Mouse (Mus musculus) ES-E14 (cell line): ENCODE results near the gene Smad1. TPM values are rescaled to one million over a fixed set of nuclear protein-coding genes. Genes with fewer than 3 reads are reported as not detected.

Source experiments
- DNase-seq: peaks from one replicate; pipeline ENCODE4 v3.0.0-alpha.2; 2013; ENCODE audit warnings: low read depth, low spot score
- H3K27ac ChIP-seq: 2 replicates; pipeline ENCODE4 v1.5.1; 2012; ENCODE audit warnings: low read depth, mild to moderate bottlenecking, low read length, moderate library complexity, mixed read lengths; ENCODE audit not compliant: poor library complexity, insufficient read depth, severe bottlenecking
- H3K36me3 ChIP-seq: 2 replicates; pipeline ENCODE4 v1.6.1; 2012; ENCODE audit warnings: mild to moderate bottlenecking, low read length, moderate library complexity, mixed read lengths; ENCODE audit not compliant: control insufficient read depth, poor library complexity, insufficient read depth, severe bottlenecking
- H3K4me1 ChIP-seq, 2 experiments: fragments of 150-350 bp in 1 of 2; sonication (generic) in 1 of 2; 2 replicates each; pipeline ENCODE4 v1.6.1; 2012; ENCODE audit warnings: low read length in 2 of 2, mild to moderate bottlenecking in 1 of 2, mixed read lengths in 1 of 2; ENCODE audit not compliant: control insufficient read depth in 2 of 2, insufficient read depth in 2 of 2, poor library complexity in 1 of 2
- H3K4me3 ChIP-seq, 2 experiments: fragments of 150-350 bp in 1 of 2; sonication (generic) in 1 of 2; 2 replicates each; pipeline ENCODE4 v1.5.1; 2012; ENCODE audit warnings: low read length in 2 of 2, low read depth in 1 of 2, mild to moderate bottlenecking in 1 of 2, mixed read lengths in 1 of 2; ENCODE audit not compliant: insufficient read depth in 1 of 2, poor library complexity in 1 of 2, severe bottlenecking in 1 of 2
- H3K9ac ChIP-seq: 2 replicates; pipeline ENCODE4 v1.6.1; 2012; ENCODE audit warnings: low read depth, mild to moderate bottlenecking, low read length, mixed read lengths; ENCODE audit not compliant: poor library complexity, insufficient read depth, severe bottlenecking
- H3K9me3 ChIP-seq: fragments of 150-350 bp; sonication (generic); 2 replicates; pipeline ENCODE4 v1.6.1; 2012; ENCODE audit warnings: low read depth, mild to moderate bottlenecking, low read length; ENCODE audit not compliant: control insufficient read depth, insufficient read depth
- CHD2 ChIP-seq: IDR thresholded peaks from 2 replicates; pipeline ENCODE4 v1.6.1; 2014; ENCODE audit warnings: mild to moderate bottlenecking, low read depth, low read length, inconsistent platforms
- HCFC1 ChIP-seq: IDR thresholded peaks from 2 replicates; pipeline ENCODE4 v1.6.1; 2012; ENCODE audit warnings: low read length, inconsistent platforms, borderline replicate concordance; ENCODE audit not compliant: insufficient read depth
- MAFK ChIP-seq: IDR thresholded peaks from 2 replicates; pipeline ENCODE4 v1.6.1; 2014; ENCODE audit warnings: mild to moderate bottlenecking, low read depth, low read length, inconsistent platforms; ENCODE audit not compliant: insufficient read depth
- ZC3H11A ChIP-seq: IDR thresholded peaks from 2 replicates; pipeline ENCODE4 v1.6.1; 2012; ENCODE audit warnings: low read depth, mild to moderate bottlenecking, inconsistent platforms, low read length, borderline replicate concordance
- ZNF384 ChIP-seq: IDR thresholded peaks from 2 replicates; pipeline ENCODE4 v1.6.1; 2012; ENCODE audit warnings: low read depth, low read length, inconsistent platforms
- in situ Hi-C, 2 experiments: fragments of 600-800 bp; cut with MboI; formaldehyde crosslinking; loops; one replicate each; pipeline ENCODE4 v1.15.1; 2025; ENCODE audit warnings: low sequenced_read_pairs in 2 of 2, inconsistent platforms in 1 of 2; ENCODE audit not compliant: unreplicated experiment in 2 of 2
- total RNA-seq: library from RNA; depleted of rRNA; stranded (reverse); fragments of 300-350 nt; gene quantifications from 2 replicates; pipeline ENCODE4 v1.2.3, GENCODE M21; 2012

Gene Smad1
- total RNA-seq, 1 experiment: 9.4 TPM

- DNase-seq: no peak
- peaks cover 13% of the 10 kb centered on the region; the same call in 1 of the 2 replicates for H3K36me3 ChIP-seq
Observed at GRCm38 (mm10) chr8:79350805-79351204, 48.5 kb downstream of the Smad1 start.

DNA sequence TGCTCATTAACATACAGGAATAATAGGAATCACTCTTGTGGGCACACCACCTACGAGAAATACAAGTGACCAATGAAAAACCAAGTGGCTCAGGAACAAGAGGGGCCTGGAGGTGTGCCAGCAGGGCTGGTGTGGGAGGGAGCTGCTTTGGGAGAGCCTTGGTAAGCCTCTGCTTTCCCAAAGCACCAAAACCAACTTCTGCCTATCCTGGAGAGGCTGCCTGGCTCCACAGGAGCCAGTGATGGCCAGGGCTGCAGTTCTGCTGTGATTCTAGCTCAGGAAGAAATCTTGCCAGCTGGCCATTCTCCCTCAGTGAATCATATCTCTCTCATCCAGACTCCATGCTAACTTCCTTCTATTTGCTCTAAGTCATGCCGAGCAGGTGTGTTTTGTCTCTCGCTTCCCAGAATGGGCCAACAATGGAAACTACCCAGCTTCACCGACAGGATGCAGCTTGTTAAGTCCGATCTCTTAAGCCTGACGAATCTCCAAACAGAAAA is 49.2 kb downstream of the Smad1 start:
- no peak for DNase-seq
- Histone ChIP-seq H3K9me3 (no peaks in the 10 kb centered on the region), H3K36me3 (peaks cover 13% of the 10 kb centered on the region; the same call in 1 of the 2 replicates), H3K27ac (no peak overlapping the region), H3K4me3 (no peak overlapping the region), H3K4me1 (no peaks in the 10 kb centered on the region), H3K9ac (no peak overlapping the region)
- TF ChIP-seq MAFK (no peak), ZC3H11A (no peak), HCFC1 (no peak), ZNF384 (no peak), CHD2 (no peak)
- in situ Hi-C loops: no loop called here

More at GRCm38 (mm10) chr8:79350805-79351204, 48.5 kb downstream of the Smad1 start:
- 0 out of 4 replicates have a peak, but pooled peaks cover 0 to 2% of the 10 kb centered on the region in 2 experiments for H3K4me1 ChIP-seq
- no peak overlapping the region for H3K4me3 ChIP-seq
- H3K9ac ChIP-seq: no peak overlapping the region
- no peak for TF ChIP-seq CHD2
- TF ChIP-seq ZC3H11A: no peak
- no peak for TF ChIP-seq ZNF384
- TF ChIP-seq HCFC1: no peak
- no peak for TF ChIP-seq MAFK
- H3K9me3 ChIP-seq: no peaks in the 10 kb centered on the region
- in situ Hi-C loops: no loop called here
- H3K27ac ChIP-seq: no peak overlapping the region

- in situ Hi-C loops: no loop called here
- Histone ChIP-seq H3K9me3 (no peaks in the 10 kb centered on the region), H3K4me1 (no peaks in the 10 kb centered on the region), H3K27ac (no peak overlapping the region), H3K9ac (no peak overlapping the region), H3K36me3 (peaks cover 19% of the 10 kb centered on the region), H3K4me3 (no peak overlapping the region)
- DNase-seq: no peak
- TF ChIP-seq CHD2 (no peak), ZNF384 (no peak), HCFC1 (no peak), ZC3H11A (no peak), MAFK (no peak)
Observed at GRCm38 (mm10) chr8:79346414-79346813, 52.9 kb downstream of the Smad1 start.

- H3K4me3 ChIP-seq: no peak overlapping the region
- H3K27ac ChIP-seq: no peak overlapping the region
- H3K4me1 ChIP-seq: no peaks in the 10 kb centered on the region
- DNase-seq: no peak
- TF ChIP-seq HCFC1 (no peak), MAFK (no peak), ZNF384 (no peak), ZC3H11A (no peak), CHD2 (no peak)
- in situ Hi-C loops: no loop called here
- no peaks in the 10 kb centered on the region for H3K9me3 ChIP-seq
- H3K9ac ChIP-seq: no peak overlapping the region
- peaks cover 19% of the 10 kb centered on the region for H3K36me3 ChIP-seq
Observed at GRCm38 (mm10) chr8:79345856-79346255, 53.5 kb downstream of the Smad1 start.

DNA sequence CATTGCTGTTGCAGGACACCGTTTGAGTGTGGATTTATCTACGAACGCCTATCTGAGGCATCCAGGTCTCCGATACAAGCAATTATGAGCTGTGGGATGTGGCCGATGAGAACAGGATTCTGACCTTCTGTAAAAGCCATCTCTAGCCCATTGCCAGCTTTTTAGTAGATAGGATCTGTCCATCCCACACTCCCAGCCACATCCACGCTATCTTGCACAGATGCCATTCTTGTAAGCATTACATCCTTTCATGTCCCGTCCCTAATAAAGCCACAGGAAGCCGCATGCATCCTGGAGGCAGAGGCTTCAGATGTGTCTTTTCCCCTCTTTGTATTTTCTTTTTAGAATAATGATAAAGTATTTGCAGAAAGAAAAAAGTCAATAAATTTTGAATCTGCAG is 58.1 kb downstream of the Smad1 start:
- no peaks in the 10 kb centered on the region for H3K9me3 ChIP-seq
- peaks cover 11% of the 10 kb centered on the region for H3K36me3 ChIP-seq
- no peak overlapping the region for H3K27ac ChIP-seq
- H3K4me3 ChIP-seq: no peak overlapping the region
- no peaks in the 10 kb centered on the region for H3K4me1 ChIP-seq
- H3K9ac ChIP-seq: no peak overlapping the region
- TF ChIP-seq ZNF384 (no peak), MAFK (no peak), CHD2 (no peak), HCFC1 (no peak), ZC3H11A (no peak)
- in situ Hi-C loops: no loop called here
- no peak for DNase-seq
